Mouse (Mus musculus) embryonic fibroblast, embryonic 13.5 days (primary cell): ENCODE data around the gene Lyrm1.

Source experiments
- CTCF ChIP-seq: IDR thresholded peaks from 2 replicates; pipeline ENCODE4 v1.5.1; 2011; ENCODE audit warnings: mild to moderate bottlenecking, control low read depth, low read length, moderate library complexity, borderline replicate concordance; ENCODE audit not compliant: insufficient read depth
- POLR2A ChIP-seq: IDR thresholded peaks from 2 replicates; pipeline ENCODE4 v1.6.1; 2011; ENCODE audit warnings: low read depth, mild to moderate bottlenecking, control low read depth, low read length, moderate library complexity

GRCm38 (mm10) chr7:119881229-119881628, 14.4 kb upstream of the Lyrm1 start:
- no peak for TF ChIP-seq POLR2A
- no peak for TF ChIP-seq CTCF
